12 mouse cellular contexts compared by ENCODE assay signal in the genomic region with DNA sequence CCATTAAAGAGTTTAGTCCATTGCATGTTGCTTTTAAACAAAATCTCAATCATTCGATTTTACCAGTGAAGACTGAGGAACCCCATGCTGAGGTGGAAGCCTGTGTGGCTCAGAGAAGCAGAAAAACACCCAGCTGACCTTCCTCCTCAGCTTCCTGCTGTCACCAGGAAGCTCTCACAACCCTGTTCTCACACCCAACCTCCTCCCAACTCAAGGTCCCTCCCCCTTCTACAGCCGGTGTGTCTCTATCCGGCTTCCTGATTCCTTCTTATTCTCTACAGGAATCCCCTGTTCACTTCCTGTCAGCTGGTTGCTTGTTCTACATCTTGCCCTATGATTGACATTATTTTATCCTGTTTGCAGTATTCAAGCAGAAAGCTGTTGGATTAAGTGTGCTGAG. TPM values are rescaled to one million over a fixed set of nuclear protein-coding genes. Genes with fewer than 3 reads are reported as not detected.
DNase-seq lines count a peak whose midpoint lies in the region; ATAC-seq and TF ChIP-seq lines count a peak whose summit lies in the region.
"Had no signal": no experiment of that assay in that cellular context is flagged by ENCODE, and none has a peak within 500 bp of the region (broad histone marks: within the 10 kb centered on the region; RNA-seq: fewer than 3 reads in every experiment).

No protein-coding gene starts in this region.

- no peak for TF ChIP-seq CTCF in cerebellum, adult 2 months (IDR thresholded peaks at IDR 0.05; ENCODE audit: borderline replicate concordance, insufficient read depth, low read depth, low read length)

- ATAC-seq in CD4-positive, CD25-positive, alpha-beta regulatory T cell, adult 4 months: peak; percentile 98

- H3K4me1 ChIP-seq in hindbrain, embryonic 10.5 days (replicated peaks): peaks cover 12% of the 10 kb centered on the region
- no peaks in the 10 kb centered on the region for H3K4me1 ChIP-seq in cerebellum, adult 2 months (ENCODE audit: control insufficient read depth, insufficient read depth, low read length)

- no peaks in the 10 kb centered on the region for H3K9me3 ChIP-seq in hindbrain, embryonic 10.5 days
- H3K9me3 ChIP-seq: hindbrain, embryonic 12.5 days; neural tube, embryonic 12.5 days had no signal

- H3K4me3 ChIP-seq in hindbrain, embryonic 10.5 days: no peak overlapping the region
- H3K4me3 ChIP-seq in cerebellum, adult 2 months (replicated peaks; ENCODE audit: insufficient read depth, low read depth, low read length): no peak overlapping the region
- H3K4me3 ChIP-seq: hindbrain, embryonic 12.5 days; neural tube, embryonic 12.5 days had no signal

- TF ChIP-seq POLR2A in cerebellum, adult 2 months (IDR thresholded peaks at IDR 0.05; ENCODE audit: borderline replicate concordance, insufficient read depth, low read length): no peak

- 57% methylated on average over 3 of the region's 3 CpGs for WGBS in hindbrain, embryonic 10.5 days
- WGBS in cerebellum, adult 2 months: 53% methylated on average over 3 of the region's 3 CpGs

- peak; percentile 12 for DNase-seq in adrenal gland, postnatal 10 days
- DNase-seq in adrenal gland, adult 8-10 months: no peak
- DNase-seq in kidney, postnatal 10 days: peak; percentile 25
- no peak for DNase-seq in kidney, adult 18-20 months
- peak; percentile 32 for DNase-seq in lung, postnatal 10 days
- no peak for DNase-seq in hindbrain, embryonic 10.5 days (ENCODE audit: low spot score)
- DNase-seq in cerebellum, adult 2 months: no peak
- DNase-seq: forebrain, postnatal 0 days had no signal

- H3K27me3 ChIP-seq in hindbrain, embryonic 10.5 days (ENCODE audit: insufficient read depth, poor library complexity, severe bottlenecking): peaks cover 4% of the 10 kb centered on the region; the same call in 1 of the 2 replicates
- H3K27me3 ChIP-seq in cerebellum, adult 2 months (ENCODE audit: control insufficient read depth, insufficient read depth, low read length): no peaks in the 10 kb centered on the region
- H3K27me3 ChIP-seq: hindbrain, embryonic 12.5 days; neural tube, embryonic 12.5 days had no signal

- H3K27ac ChIP-seq in hindbrain, embryonic 10.5 days: no peak overlapping the region; the same call in 1 of the 2 replicates
- no peak overlapping the region for H3K27ac ChIP-seq in cerebellum, adult 2 months (ENCODE audit: insufficient read depth, low read length)
- H3K27ac ChIP-seq: hindbrain, embryonic 12.5 days; liver, embryonic 14.5 days; neural tube, embryonic 12.5 days had no signal

- H3K36me3 ChIP-seq in hindbrain, embryonic 10.5 days: no peaks in the 10 kb centered on the region
- H3K36me3 ChIP-seq: hindbrain, embryonic 12.5 days; neural tube, embryonic 12.5 days had no signal

RNA-seq across cellular contexts. Expression of a gene that starts 38.0 kb away (rescaled TPM):
- 10 to 100 TPM; 59.7 to 74.5 TPM for total RNA-seq in adrenal gland, postnatal 10 days (2021)
- 10 to 100 TPM; 12.2 to 21.4 (median 17.3) TPM for total RNA-seq in adrenal gland, adult 8-10 months (2022)
- polyA plus RNA-seq in CD4-positive, CD25-positive, alpha-beta regulatory T cell, adult 4 months (2017; shearing (Covaris generic)): 1 to 10 TPM; 1.1 to 5.1 TPM
- 52.3 and 53.2 TPM in 2 replicates for polyA plus RNA-seq in hindbrain, embryonic 10.5 days (2016; fragmentation: Nextera tagmentation; extraction: Ambion mirVana)
- polyA plus RNA-seq in cerebellum, adult 2 months (2012; rRNA removed): 1.5 and 2.2 TPM in 2 replicates

Comparison
In these comparisons a context has a peak if more than half of its experiments do, and no peak if none do; other contexts are left out.
1. DNase-seq: peak in adrenal gland, postnatal 10 days (single experiment), kidney, postnatal 10 days (single experiment) and lung, postnatal 10 days (single experiment); none in adrenal gland, adult 8-10 months (single experiment), kidney, adult 18-20 months (single experiment), hindbrain, embryonic 10.5 days (single experiment) and cerebellum, adult 2 months (0 of 2).